Mouse (Mus musculus) midbrain, embryonic 10.5 days (tissue): ENCODE data around the gene Ccdc113. TPM values are rescaled to one million over a fixed set of nuclear protein-coding genes. Genes with fewer than 3 reads are reported as not detected.
"Not testable (repeated sequence)": the region's sequence is repeated elsewhere in the genome, so short reads cannot be mapped to it uniquely, and the experiment has no call there.

Source experiments
- DNase-seq: peaks from one replicate; pipeline ENCODE4 v3.0.0-alpha.2; 2017; ENCODE audit warnings: low spot score
- H3K27ac ChIP-seq: fragments of 300-500 bp; sonication (generic); replicated peaks from 2 replicates; pipeline ENCODE4 v1.5.1; 2016; ENCODE audit warnings: mild to moderate bottlenecking
- H3K27me3 ChIP-seq: fragments of 300-500 bp; sonication (generic); 2 replicates; pipeline ENCODE4 v1.6.1; 2016; ENCODE audit warnings: low read depth, mild to moderate bottlenecking; ENCODE audit not compliant: poor library complexity, severe bottlenecking
- H3K36me3 ChIP-seq: fragments of 300-500 bp; sonication (generic); 2 replicates; pipeline ENCODE4 v1.6.1; 2016; ENCODE audit warnings: mild to moderate bottlenecking, moderate library complexity
- H3K4me1 ChIP-seq: fragments of 300-500 bp; sonication (generic); 2 replicates; pipeline ENCODE4 v1.6.1; 2016
- H3K4me3 ChIP-seq: fragments of 300-500 bp; sonication (generic); 2 replicates; pipeline ENCODE4 v1.5.1; 2016; ENCODE audit warnings: mild to moderate bottlenecking, moderate library complexity
- H3K9me3 ChIP-seq: fragments of 300-500 bp; sonication (generic); replicated peaks from 2 replicates; pipeline ENCODE4 v1.6.1; 2016; ENCODE audit warnings: mild to moderate bottlenecking
- WGBS: fragments of 180-500 bp; shearing (Covaris S2); methylation state at CpG from one replicate; pipeline ENCODE4 v1.1.7; 2016; 5-methylcytosine and 5-hydroxymethylcytosine counted together
- polyA plus RNA-seq: library from polyadenylated mRNA; unstranded; fragments of >200 nt; fragmentation: Nextera tagmentation; extraction: Ambion mirVana; gene quantifications from 2 replicates; pipeline ENCODE4 v1.2.1, GENCODE M21; 2016

The Ccdc113 gene
- polyA plus RNA-seq, 1 experiment from 2014 or later = 0.09 TPM

GRCm38 (mm10) chr8:95593439-95594393 lies 59.8 kb downstream of the Ccdc113 start:
- H3K4me3 ChIP-seq = no peak overlapping the region
- H3K9me3 ChIP-seq = no peaks in the 10 kb centered on the region
- peaks cover 8% of the 10 kb centered on the region for H3K4me1 ChIP-seq
- no peaks in the 10 kb centered on the region for H3K36me3 ChIP-seq
- no peak overlapping the region for H3K27ac ChIP-seq
- 91% methylated on average over 7 of the region's 7 CpGs for WGBS
- no peaks in the 10 kb centered on the region for H3K27me3 ChIP-seq
- no peak for DNase-seq

- peaks cover 8% of the 10 kb centered on the region for H3K4me1 ChIP-seq
- H3K27me3 ChIP-seq = no peaks in the 10 kb centered on the region
- no peaks in the 10 kb centered on the region for H3K9me3 ChIP-seq
- H3K4me3 ChIP-seq = no peak overlapping the region
- WGBS = 91% methylated on average over 14 of the region's 14 CpGs
- no peak for DNase-seq
- H3K27ac ChIP-seq = no peak overlapping the region
- H3K36me3 ChIP-seq = no peaks in the 10 kb centered on the region
These were observed 61.2 kb downstream of the Ccdc113 start for GRCm38 (mm10) chr8:95595131-95595530.

- H3K4me1 ChIP-seq = peaks cover 8% of the 10 kb centered on the region
- H3K36me3 ChIP-seq = no peaks in the 10 kb centered on the region
- 79% methylated on average over 4 of the region's 4 CpGs for WGBS
- no peak overlapping the region for H3K27ac ChIP-seq
- H3K9me3 ChIP-seq = no peaks in the 10 kb centered on the region
- DNase-seq = no peak
- no peaks in the 10 kb centered on the region for H3K27me3 ChIP-seq
- no peak overlapping the region for H3K4me3 ChIP-seq
These were observed 63.0 kb downstream of the Ccdc113 start for GRCm38 (mm10) chr8:95596841-95597241.

GRCm38 (mm10) chr8:95599861-95600260 lies 66.0 kb downstream of the Ccdc113 start:
- H3K36me3 ChIP-seq = no peaks in the 10 kb centered on the region
- no peak overlapping the region for H3K27ac ChIP-seq
- 12% methylated on average over 11 of the region's 11 CpGs for WGBS
- DNase-seq = peak; percentile 78
- no peak overlapping the region for H3K4me3 ChIP-seq
- no peaks in the 10 kb centered on the region for H3K9me3 ChIP-seq
- H3K27me3 ChIP-seq = no peaks in the 10 kb centered on the region
- H3K4me1 ChIP-seq = peaks cover 4% of the 10 kb centered on the region

GRCm38 (mm10) chr8:95601306-95601705 lies 67.4 kb downstream of the Ccdc113 start:
- DNase-seq = no peak
- H3K36me3 ChIP-seq = no peaks in the 10 kb centered on the region
- H3K27ac ChIP-seq = no peak overlapping the region
- no peak overlapping the region for H3K4me3 ChIP-seq
- H3K4me1 ChIP-seq = no peaks in the 10 kb centered on the region
- H3K9me3 ChIP-seq = no peaks in the 10 kb centered on the region
- WGBS = 87% methylated on average over 15 of the region's 15 CpGs
- H3K27me3 ChIP-seq = no peaks in the 10 kb centered on the region

GRCm38 (mm10) chr8:95602168-95602567 lies 68.3 kb downstream of the Ccdc113 start:
- no peak for DNase-seq
- no peak overlapping the region for H3K4me3 ChIP-seq
- 77% methylated on average over 2 of the region's 2 CpGs for WGBS

GRCm38 (mm10) chr8:95606509-95606908 lies 72.6 kb downstream of the Ccdc113 start:
- H3K9me3 ChIP-seq, H3K4me3 ChIP-seq, DNase-seq, H3K4me1 ChIP-seq, H3K27me3 ChIP-seq, H3K27ac ChIP-seq, H3K36me3 ChIP-seq: not testable (repeated sequence)
- 28% methylated on average over 4 of the region's 5 CpGs for WGBS

More at GRCm38 (mm10) chr8:95602168-95602567, 68.3 kb downstream of the Ccdc113 start:
- H3K27me3 ChIP-seq = no peaks in the 10 kb centered on the region
- H3K9me3 ChIP-seq = no peaks in the 10 kb centered on the region
- H3K4me1 ChIP-seq = no peaks in the 10 kb centered on the region
- no peaks in the 10 kb centered on the region for H3K36me3 ChIP-seq
- H3K27ac ChIP-seq = no peak overlapping the region

- Histone ChIP-seq H3K9me3 (no peaks in the 10 kb centered on the region), H3K27ac (no peak overlapping the region), H3K36me3 (no peaks in the 10 kb centered on the region), H3K4me3 (no peak overlapping the region), H3K27me3 (no peaks in the 10 kb centered on the region), H3K4me1 (peaks cover 4% of the 10 kb centered on the region)
- DNase-seq = no peak
- 69% methylated on average over 9 of the region's 9 CpGs for WGBS
These were observed 73.3 kb downstream of the Ccdc113 start for GRCm38 (mm10) chr8:95607210-95607609.

Other genes with a start within 250 kb of the Ccdc113 start
- gene Cngb1, start 227.5 kb upstream of the Ccdc113 start, polyA plus RNA-seq = 0.17 TPM in 1 of 2 replicates, not detected in the other
- 0.37 TPM in 1 of 2 replicates, not detected in the other for gene Tepp, start 223.5 kb upstream of the Ccdc113 start, polyA plus RNA-seq
- gene Zfp319, start 202.1 kb upstream of the Ccdc113 start, polyA plus RNA-seq = 11.1 and 14.1 TPM in 2 replicates
- gene Usb1, start 201.8 kb upstream of the Ccdc113 start, polyA plus RNA-seq = 47.7 and 50.1 TPM in 2 replicates
- 12.8 and 14.8 TPM in 2 replicates for gene Mmp15, start 181.8 kb upstream of the Ccdc113 start, polyA plus RNA-seq
- 145 and 150 TPM in 2 replicates for gene Cfap20, start 99.2 kb upstream of the Ccdc113 start, polyA plus RNA-seq
- 10.8 and 11.1 TPM in 2 replicates for gene Csnk2a2, start 44.0 kb upstream of the Ccdc113 start, polyA plus RNA-seq
- gene Prss54, start 42.3 kb downstream of the Ccdc113 start, polyA plus RNA-seq = not detected in 2 replicates
- gene Gins3, start 99.4 kb downstream of the Ccdc113 start, polyA plus RNA-seq = 31.2 and 31.7 TPM in 2 replicates
- gene Ndrg4, start 142.9 kb downstream of the Ccdc113 start, polyA plus RNA-seq = 27.4 and 43.9 TPM in 2 replicates
- 25.0 and 28.7 TPM in 2 replicates for gene Setd6, start 181.8 kb downstream of the Ccdc113 start, polyA plus RNA-seq